Mouse (Mus musculus): ENCODE data around the gene Zfp846. TPM values are rescaled to one million over a fixed set of nuclear protein-coding genes. Genes with fewer than 3 reads are reported as not detected.

The Zfp846 gene
- 3.9 and 6.3 TPM in 2 replicates for polyA plus RNA-seq (2015; fragmentation: Nextera tagmentation; extraction: Ambion mirVana)

GRCm38 (mm10) chr9:20581175-20581634 lies at the start of gene Zfp846:
TSS of gene Zfp846 (plus strand) at chr9:20581291.

GRCm38 (mm10) chr9:20642101-20642895 lies 61.2 kb downstream of the Zfp846 start, which contains the start of gene Ubl5:
TSS of gene Ubl5 (plus strand) at chr9:20642878.

DNA sequence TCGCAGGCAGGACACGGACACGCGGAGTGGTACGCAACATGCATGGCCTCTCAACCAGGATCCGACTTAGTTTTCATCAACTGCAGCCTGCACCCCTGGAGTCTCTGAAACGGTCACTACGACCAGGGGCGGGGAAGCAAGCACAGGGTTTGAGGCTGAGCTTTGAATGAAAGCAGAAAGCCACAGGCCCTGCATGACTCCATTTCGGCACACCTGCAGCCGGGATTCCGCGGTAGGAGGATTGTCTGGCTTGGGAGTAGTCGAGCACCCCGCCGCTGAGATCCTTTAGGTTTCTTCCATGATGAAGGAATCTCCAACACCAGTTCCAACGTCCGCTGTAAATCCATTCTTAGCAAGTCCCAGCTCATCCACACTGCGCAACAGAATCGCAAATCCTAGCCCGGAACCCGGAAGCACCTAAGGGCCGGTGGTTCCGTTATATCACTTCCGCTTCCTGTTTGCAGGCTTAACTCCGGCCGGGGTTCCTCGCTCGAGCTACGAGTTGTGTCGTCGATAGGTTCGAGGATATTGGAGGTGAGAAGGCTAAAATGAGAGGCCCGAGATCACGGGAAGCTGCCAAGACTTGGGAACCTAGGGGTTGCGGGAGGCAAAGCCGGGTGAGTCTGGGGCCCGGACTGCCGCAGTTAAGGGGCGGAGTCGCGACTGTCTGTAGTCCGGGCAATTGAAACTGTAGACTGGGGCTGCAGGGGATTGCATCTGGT lies 63.4 kb downstream of the Zfp846 start, which contains the start of gene Fbxl12:
Gene Fbxl12 (minus strand): TSS at position 408 of the 722 bp plus-strand sequence.

GRCm38 (mm10) chr9:20651602-20652259 lies 70.6 kb downstream of the Zfp846 start, which contains the start of gene Pin1:
TSS of gene Pin1 (plus strand) at chr9:20652095.

Other genes with a start within 250 kb of the Zfp846 start
- 0.04 TPM in 1 of 2 replicates, not detected in the other for gene Olfr18, start 245.2 kb upstream of the Zfp846 start, polyA plus RNA-seq (2015; fragmentation: Nextera tagmentation; extraction: Ambion mirVana)
- 25.5 and 28.8 TPM in 2 replicates for gene Zfp560, start 196.1 kb upstream of the Zfp846 start, polyA plus RNA-seq (2015; fragmentation: Nextera tagmentation; extraction: Ambion mirVana)
- 5.4 and 6.0 TPM in 2 replicates for gene Zfp26, start 121.1 kb upstream of the Zfp846 start, polyA plus RNA-seq (2015; fragmentation: Nextera tagmentation; extraction: Ambion mirVana)
- gene Zfp426, start 88.5 kb upstream of the Zfp846 start, polyA plus RNA-seq (2015; fragmentation: Nextera tagmentation; extraction: Ambion mirVana): 8.0 and 9.2 TPM in 2 replicates
- 21.5 and 27.0 TPM in 2 replicates for gene Zfp266, start 59.9 kb upstream of the Zfp846 start, polyA plus RNA-seq (2015; fragmentation: Nextera tagmentation; extraction: Ambion mirVana)
- gene Ubl5, start 61.6 kb downstream of the Zfp846 start, polyA plus RNA-seq (2015; fragmentation: Nextera tagmentation; extraction: Ambion mirVana): 383 and 405 TPM in 2 replicates
- 8.8 and 10.0 TPM in 2 replicates for gene Fbxl12, start 63.5 kb downstream of the Zfp846 start, polyA plus RNA-seq (2015; fragmentation: Nextera tagmentation; extraction: Ambion mirVana)
- 27.8 and 29.7 TPM in 2 replicates for gene Pin1, start 70.8 kb downstream of the Zfp846 start, polyA plus RNA-seq (2015; fragmentation: Nextera tagmentation; extraction: Ambion mirVana)
- gene Olfm2, start 165.1 kb downstream of the Zfp846 start, polyA plus RNA-seq (2015; fragmentation: Nextera tagmentation; extraction: Ambion mirVana): 0.12 and 0.34 TPM in 2 replicates
- gene Col5a3, start 233.8 kb downstream of the Zfp846 start, polyA plus RNA-seq (2015; fragmentation: Nextera tagmentation; extraction: Ambion mirVana): 1.2 and 1.6 TPM in 2 replicates
- gene Rdh8, start 237.2 kb downstream of the Zfp846 start, polyA plus RNA-seq (2015; fragmentation: Nextera tagmentation; extraction: Ambion mirVana): not detected in 2 replicates

All from spleen, postnatal 0 days (tissue).